Mouse (Mus musculus): ENCODE results near the gene Snrpc.
A peak's percentile ranks its signal among the peaks of the same experiment; 100 is the strongest.

The Snrpc gene

GRCm38 (mm10) chr17:27819971-27820567, 17.9 kb upstream of the Snrpc start:
- no peak for DNase-seq

GRCm38 (mm10) chr17:27820568-27821406, 17.2 kb upstream of the Snrpc start, which contains the start of gene D17Wsu92e:
TSS of gene D17Wsu92e (minus strand) at chr17:27820648.
- DNase-seq, result peak; percentile 97 to 99

- peak; percentile 38 to 67 for DNase-seq
Observed at GRCm38 (mm10) chr17:27821407-27822338, 16.3 kb upstream of the Snrpc start.

GRCm38 (mm10) chr17:27823142-27823905, 14.6 kb upstream of the Snrpc start:
- DNase-seq, result no peak

GRCm38 (mm10) chr17:27824941-27825340, 13.0 kb upstream of the Snrpc start:
- no peak for DNase-seq

GRCm38 (mm10) chr17:27825539-27825938, 12.4 kb upstream of the Snrpc start:
- DNase-seq, result no peak

- no peak for DNase-seq
Observed at GRCm38 (mm10) chr17:27825984-27826905, 11.7 kb upstream of the Snrpc start.

GRCm38 (mm10) chr17:27826908-27827383, 11.0 kb upstream of the Snrpc start:
- DNase-seq, result no peak

- DNase-seq, result no peak
Observed at GRCm38 (mm10) chr17:27827511-27827910, 10.4 kb upstream of the Snrpc start.

GRCm38 (mm10) chr17:27830411-27830810, 7.5 kb upstream of the Snrpc start:
- no peak for DNase-seq

GRCm38 (mm10) chr17:27839469-27840252, 1.7 kb downstream of the Snrpc start:
- DNase-seq, result peak; percentile 98 to 99

GRCm38 (mm10) chr17:27848351-27848750, 10.4 kb downstream of the Snrpc start:
- DNase-seq, result no peak

- DNase-seq, result no peak
Observed at GRCm38 (mm10) chr17:27851076-27851475, 13.1 kb downstream of the Snrpc start.

- peak; percentile 85 to 95 for DNase-seq
Observed at GRCm38 (mm10) chr17:27856265-27856797, 18.4 kb downstream of the Snrpc start, which contains the start of gene Uhrf1bp1. TSS of gene Uhrf1bp1 (plus strand) at chr17:27856441.

- peak in 1 of 2 experiments; percentile 73 for DNase-seq
Observed at GRCm38 (mm10) chr17:27856798-27857648, 19.1 kb downstream of the Snrpc start.

- no peak for DNase-seq
Observed at GRCm38 (mm10) chr17:27857649-27858475, 19.9 kb downstream of the Snrpc start.

GRCm38 (mm10) chr17:27859131-27859530, 21.2 kb downstream of the Snrpc start:
- no peak for DNase-seq

GRCm38 (mm10) chr17:27865461-27865860, 27.5 kb downstream of the Snrpc start:
- DNase-seq, result no peak

Measured in cerebellum, postnatal 25 days (tissue).